Mouse (Mus musculus): ENCODE measurements at regions not wholly inside any gene's neighbourhood (a gene's known extent, or its start where the extent isn't known, plus 50 kb on each side); places are given as distances from the start of the nearest gene placed in this dataset.

GRCm38 (mm10) chr14:25137312-25137711 lies 321.7 kb upstream of the Zmiz1 start:
- DNase-seq = no peak

- DNase-seq = no peak
Measured at GRCm38 (mm10) chr14:25138485-25138884, 320.5 kb upstream of the Zmiz1 start.

GRCm38 (mm10) chr14:25141933-25142332 lies 317.1 kb upstream of the Zmiz1 start:
- DNase-seq = peak; percentile 55

GRCm38 (mm10) chr14:25143051-25143450 lies 315.9 kb upstream of the Zmiz1 start:
- no peak for DNase-seq

- no peak for DNase-seq
Measured at GRCm38 (mm10) chr14:25147731-25148130, 311.3 kb upstream of the Zmiz1 start.

GRCm38 (mm10) chr14:25150968-25151367 lies 308.0 kb upstream of the Zmiz1 start:
- no peak for DNase-seq

- DNase-seq = no peak
Measured at GRCm38 (mm10) chr14:25151485-25151884, 307.5 kb upstream of the Zmiz1 start.

- no peak for DNase-seq
Measured at GRCm38 (mm10) chr14:25153573-25153972, 305.4 kb upstream of the Zmiz1 start.

- DNase-seq = no peak
Measured at GRCm38 (mm10) chr14:25154180-25154579, 304.8 kb upstream of the Zmiz1 start.

- DNase-seq = no peak
Measured at GRCm38 (mm10) chr14:25155008-25155783, 303.8 kb upstream of the Zmiz1 start.

GRCm38 (mm10) chr14:25156171-25156570 lies 302.8 kb upstream of the Zmiz1 start:
- DNase-seq = no peak

GRCm38 (mm10) chr14:25161684-25162321 lies 297.2 kb upstream of the Zmiz1 start:
- DNase-seq = no peak

GRCm38 (mm10) chr14:25166217-25166616 lies 292.8 kb upstream of the Zmiz1 start:
- no peak for DNase-seq

- DNase-seq = peak; percentile 33
Measured at GRCm38 (mm10) chr14:25167604-25168003, 291.4 kb upstream of the Zmiz1 start.

- no peak for DNase-seq
Measured at GRCm38 (mm10) chr14:25168310-25168709, 290.7 kb upstream of the Zmiz1 start.

- no peak for DNase-seq
Measured at GRCm38 (mm10) chr14:25173281-25173680, 285.7 kb upstream of the Zmiz1 start.

- DNase-seq = no peak
Measured at GRCm38 (mm10) chr14:25173873-25174272, 285.1 kb upstream of the Zmiz1 start.

GRCm38 (mm10) chr14:25174402-25174801 lies 284.6 kb upstream of the Zmiz1 start:
- no peak for DNase-seq

- no peak for DNase-seq
Measured at GRCm38 (mm10) chr14:25176206-25176605, 282.8 kb upstream of the Zmiz1 start.

GRCm38 (mm10) chr14:25180126-25180525 lies 278.9 kb upstream of the Zmiz1 start:
- DNase-seq = no peak

- peak; percentile 88 for DNase-seq
Measured at GRCm38 (mm10) chr14:25181406-25181805, 277.6 kb upstream of the Zmiz1 start.

- no peak for DNase-seq
Measured at GRCm38 (mm10) chr14:25184042-25184441, 274.9 kb upstream of the Zmiz1 start.

GRCm38 (mm10) chr14:25184875-25185274 lies 274.1 kb upstream of the Zmiz1 start:
- no peak for DNase-seq

GRCm38 (mm10) chr14:25185556-25185958 lies 273.4 kb upstream of the Zmiz1 start:
- peak; percentile 66 for DNase-seq
